Mouse (Mus musculus): ENCODE measurements at regions not wholly inside any gene's neighbourhood (a gene's known extent, or its start where the extent isn't known, plus 50 kb on each side); places are given as distances from the start of the nearest gene placed in this dataset.

- no peak for DNase-seq
These were observed 873.2 kb downstream of the Slc22a22 start for GRCm38 (mm10) chr15:56604266-56604665.

GRCm38 (mm10) chr15:56592656-56593055, 884.8 kb downstream of the Slc22a22 start:
- DNase-seq: no peak

- no peak for DNase-seq
These were observed 896.5 kb downstream of the Slc22a22 start for GRCm38 (mm10) chr15:56580745-56581515.

GRCm38 (mm10) chr15:56563192-56563591, 914.2 kb downstream of the Slc22a22 start:
- DNase-seq: no peak

GRCm38 (mm10) chr15:56562785-56563184, 914.6 kb downstream of the Slc22a22 start:
- no peak for DNase-seq

GRCm38 (mm10) chr15:56562143-56562542, 915.3 kb downstream of the Slc22a22 start:
- DNase-seq: no peak

- DNase-seq: no peak
These were observed 923.0 kb downstream of the Slc22a22 start for GRCm38 (mm10) chr15:56554386-56554785.

- no peak for DNase-seq
These were observed 923.6 kb downstream of the Slc22a22 start for GRCm38 (mm10) chr15:56553851-56554250.

GRCm38 (mm10) chr15:56531529-56531928, 945.9 kb downstream of the Slc22a22 start:
- DNase-seq: no peak

GRCm38 (mm10) chr15:56518379-56518778, 959.0 kb downstream of the Slc22a22 start:
- DNase-seq: no peak

GRCm38 (mm10) chr15:56516095-56516494, 961.3 kb downstream of the Slc22a22 start:
- no peak for DNase-seq

GRCm38 (mm10) chr15:56498774-56499173, 978.7 kb downstream of the Slc22a22 start:
- DNase-seq: no peak

GRCm38 (mm10) chr15:56497757-56498156, 979.7 kb downstream of the Slc22a22 start:
- DNase-seq: no peak

GRCm38 (mm10) chr15:56496355-56496754, 981.1 kb downstream of the Slc22a22 start:
- DNase-seq: no peak

- DNase-seq: no peak
These were observed 991.5 kb downstream of the Slc22a22 start for GRCm38 (mm10) chr15:56485931-56486330.

GRCm38 (mm10) chr15:56484693-56485092, 992.7 kb downstream of the Slc22a22 start:
- no peak for DNase-seq

GRCm38 (mm10) chr15:56479682-56480081, 997.7 kb downstream of the Slc22a22 start:
- DNase-seq: no peak

- no peak for DNase-seq
These were observed 998.4 kb downstream of the Slc22a22 start for GRCm38 (mm10) chr15:56479015-56479414.

- no peak for DNase-seq
These were observed 1003.7 kb downstream of the Slc22a22 start for GRCm38 (mm10) chr15:56473679-56474078.

- DNase-seq: no peak
These were observed 1025.5 kb downstream of the Slc22a22 start for GRCm38 (mm10) chr15:56451881-56452280.

- DNase-seq: no peak
These were observed 1029.3 kb downstream of the Slc22a22 start for GRCm38 (mm10) chr15:56448015-56448645.

- no peak for DNase-seq
These were observed 1037.3 kb downstream of the Slc22a22 start for GRCm38 (mm10) chr15:56440171-56440570.

GRCm38 (mm10) chr15:56438370-56438769, 1039.1 kb downstream of the Slc22a22 start:
- DNase-seq: no peak

- DNase-seq: no peak
These were observed 1041.3 kb downstream of the Slc22a22 start for GRCm38 (mm10) chr15:56436131-56436530.

Measured in B cell, adult 2 months (primary cell).